Mouse (Mus musculus) CH12.LX (cell line): ENCODE measurements around the gene Gucy1b1.

ENCODE experiments used
- CTCF ChIP-seq, 2 experiments: IDR thresholded peaks in 1 of 2; conservative IDR thresholded peaks in 1 of 2; 2 replicates each; pipeline ENCODE4 v1.5.1; 2011 to 2012; ENCODE audit warnings: low read depth in 2 of 2, low read length in 2 of 2, improper control_type of control experiment in 1 of 2, inconsistent platforms in 1 of 2, mild to moderate bottlenecking in 1 of 2, moderate library complexity in 1 of 2
- POLR2A ChIP-seq: IDR thresholded peaks from 2 replicates; pipeline ENCODE4 v1.6.1; 2011; ENCODE audit warnings: low read depth, mild to moderate bottlenecking, improper control_type of control experiment, low read length

- TF ChIP-seq CTCF (conservative IDR thresholded peaks at IDR 0.05 in 1 of 2, IDR thresholded peaks at IDR 0.05 in 1 of 2; ENCODE audit: low read depth in 2 of 2, low read length in 2 of 2) (no peak), POLR2A (no peak)
Measured at GRCm38 (mm10) chr3:81983120-81983895, 91.2 kb downstream of the Gucy1b1 start.
